8 mouse cellular contexts compared by ENCODE assay signal in genomic region chr8:47673317-47674139, GRCm38 (mm10). TPM values are rescaled to one million over a fixed set of nuclear protein-coding genes. Genes with fewer than 3 reads are reported as not detected.
A peak's percentile ranks its signal among the peaks of the same experiment; 100 is the strongest.
DNase-seq lines count a peak whose midpoint lies in the region; ATAC-seq and TF ChIP-seq lines count a peak whose summit lies in the region.

No protein-coding gene starts in this region.

- peak overlapping the region; percentile 90 for H3K4me3 ChIP-seq in cortical plate, adult 2 months (ENCODE audit: insufficient read depth, low read length)

- peak; percentile 79 for DNase-seq in adipocyte (ENCODE audit: low spot score)
- peak; percentile 78 to 80 for DNase-seq in gastrocnemius, adult 8-10 months (ENCODE audit: low spot score in 2 of 2)
- DNase-seq in induced T-regulatory cell, adult 2 months (ENCODE audit: low read depth): peak; percentile 93
- peak; percentile 75 to 82 for DNase-seq in left cerebral cortex, adult 8-10 months (ENCODE audit: low spot score in 2 of 2)
- peak; percentile 84 for DNase-seq in right cerebral cortex, adult 18-20 months
- peak; percentile 87 for DNase-seq in urinary bladder, postnatal 10 days (ENCODE audit: low spot score)

- H3K4me1 ChIP-seq in cortical plate, adult 2 months (ENCODE audit: control insufficient read depth, insufficient read depth, low read length): no peaks in the 10 kb centered on the region; the same call in 1 of the 2 replicates

- no peak for TF ChIP-seq CTCF in cortical plate, adult 2 months (IDR thresholded peaks at IDR 0.05; ENCODE audit: extremely low read depth, insufficient read depth, low read length)

- H3K27ac ChIP-seq in cortical plate, adult 2 months (ENCODE audit: insufficient read depth, low read length): peak overlapping the region; percentile 45; the same call in 1 of the 2 replicates

- TF ChIP-seq POLR2A in cortical plate, adult 2 months (IDR thresholded peaks at IDR 0.05; ENCODE audit: extremely low read depth, insufficient read depth, low read length): peak; percentile 58

- peak; percentile 56 for ATAC-seq in megakaryocyte, adult 5-6 weeks (ENCODE audit: poor library complexity, severe bottlenecking)

RNA-seq across cellular contexts. Expression of gene Ing2, which starts 1.8 kb away (rescaled TPM):
- 46.6 and 47.1 TPM in 2 replicates for polyA plus RNA-seq in cortical plate, adult 2 months (2012; rRNA removed)
- 10 to 100 TPM; 13.8 to 19.0 (median 17.7) TPM for total RNA-seq in gastrocnemius, adult 8-10 months (2022)
- total RNA-seq in left cerebral cortex, adult 8-10 months (2022): 10 to 100 TPM; 40.3 to 50.1 (median 44.3) TPM
- 51.2 and 52.0 TPM in 2 replicates for total RNA-seq in megakaryocyte, adult 5-6 weeks (2015)
- total RNA-seq in megakaryocyte, adult 5-6 weeks (2017): 23.7 and 32.1 TPM in 2 replicates

RNA-seq across cellular contexts. Expression of gene Cdkn2aip, which starts 40.2 kb away (rescaled TPM):
- polyA plus RNA-seq in cortical plate, adult 2 months (2012; rRNA removed): 11.4 and 12.4 TPM in 2 replicates
- 1 to 10 TPM; 5.0 to 5.9 (median 5.1) TPM for total RNA-seq in gastrocnemius, adult 8-10 months (2022)
- total RNA-seq in left cerebral cortex, adult 8-10 months (2022): 10 to 100 TPM; 14.2 to 18.9 (median 17.7) TPM
- 9.8 and 11.2 TPM in 2 replicates for total RNA-seq in megakaryocyte, adult 5-6 weeks (2015)
- total RNA-seq in megakaryocyte, adult 5-6 weeks (2017): 19.1 and 23.4 TPM in 2 replicates

Comparison
In these comparisons a context has a peak if more than half of its experiments do, and no peak if none do; other contexts are left out.
1. Peak in every context shown above with its lines: DNase-seq, ATAC-seq, H3K4me3 ChIP-seq and H3K27ac ChIP-seq.